Mouse (Mus musculus) cerebellum, adult 2 months (tissue): ENCODE measurements around the gene Rab31. TPM values are rescaled to one million over a fixed set of nuclear protein-coding genes. Genes with fewer than 3 reads are reported as not detected.
A peak's percentile ranks its signal among the peaks of the same experiment; 100 is the strongest.

Source experiments
- DNase-seq, 2 experiments: peaks; one replicate each; pipeline ENCODE4 v3.0.0; 2021
- H3K27ac ChIP-seq: fragments of 200-500 bp; 2 replicates; pipeline ENCODE4 v1.5.1; 2012; ENCODE audit warnings: low read length, control low read depth, inconsistent platforms; ENCODE audit not compliant: insufficient read depth
- H3K27me3 ChIP-seq: fragments of 200-500 bp; 2 replicates; pipeline ENCODE4 v1.6.1; 2012; ENCODE audit warnings: inconsistent platforms, mild to moderate bottlenecking, low read length, moderate library complexity; ENCODE audit not compliant: control insufficient read depth, insufficient read depth
- H3K4me1 ChIP-seq: fragments of 200-500 bp; 2 replicates; pipeline ENCODE4 v1.6.1; 2011; ENCODE audit warnings: low read length; ENCODE audit not compliant: control insufficient read depth, insufficient read depth
- H3K4me3 ChIP-seq: fragments of 200-500 bp; replicated peaks from 2 replicates; pipeline ENCODE3; 2011; ENCODE audit warnings: mild to moderate bottlenecking, low read depth, low read length, control low read depth; ENCODE audit not compliant: insufficient read depth
- CTCF ChIP-seq: fragments of 200-500 bp; IDR thresholded peaks from 2 replicates; pipeline ENCODE4 v1.5.1; 2011; ENCODE audit warnings: low read depth, mild to moderate bottlenecking, control low read depth, low read length, moderate library complexity, borderline replicate concordance; ENCODE audit not compliant: insufficient read depth
- POLR2A ChIP-seq: fragments of 200-500 bp; IDR thresholded peaks from 2 replicates; pipeline ENCODE4 v1.6.1; 2011; ENCODE audit warnings: low read length, control low read depth, borderline replicate concordance; ENCODE audit not compliant: insufficient read depth
- WGBS: fragments of 180-500 bp; shearing (Covaris S2); methylation state at CpG from one replicate; pipeline ENCODE4 v1.1.7; 2018; 5-methylcytosine and 5-hydroxymethylcytosine counted together
- polyA plus RNA-seq: library from polyadenylated mRNA; depleted of rRNA; stranded (reverse); fragments of >200 nt; gene quantifications from 2 replicates; pipeline ENCODE4 v1.2.3, GENCODE M21; 2012

The Rab31 gene
- polyA plus RNA-seq, 1 experiment, result 79.7 TPM

DNA sequence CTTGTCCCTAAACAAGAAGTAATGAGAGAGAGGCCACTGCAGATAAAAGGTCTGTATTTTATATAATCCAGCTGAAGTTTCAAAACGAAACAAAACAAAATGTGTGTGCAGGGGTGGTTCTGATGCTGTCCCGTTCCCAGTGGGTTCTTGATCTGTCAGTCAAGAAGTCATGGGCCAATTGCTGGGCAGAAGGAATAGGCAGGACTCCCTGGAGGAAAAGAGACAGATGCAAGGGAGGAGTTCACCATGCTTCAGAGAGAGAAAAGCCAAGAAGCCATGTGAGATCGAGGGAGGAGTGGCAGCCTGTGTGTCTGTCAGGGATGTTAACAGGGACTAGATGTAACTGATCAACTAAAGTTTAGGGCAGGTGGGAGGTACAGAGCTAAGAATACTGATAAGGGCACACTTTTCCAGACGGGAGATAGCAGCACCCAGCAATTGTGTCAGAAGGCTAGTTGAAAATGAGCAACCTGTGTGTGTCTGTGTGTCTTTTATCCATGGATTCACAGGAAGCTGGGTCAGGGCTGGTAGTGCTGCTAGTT is 54.8 kb downstream of the Rab31 start:
- TF ChIP-seq POLR2A (no peak), CTCF (no peak)
- no peak overlapping the region for H3K4me3 ChIP-seq

DNA sequence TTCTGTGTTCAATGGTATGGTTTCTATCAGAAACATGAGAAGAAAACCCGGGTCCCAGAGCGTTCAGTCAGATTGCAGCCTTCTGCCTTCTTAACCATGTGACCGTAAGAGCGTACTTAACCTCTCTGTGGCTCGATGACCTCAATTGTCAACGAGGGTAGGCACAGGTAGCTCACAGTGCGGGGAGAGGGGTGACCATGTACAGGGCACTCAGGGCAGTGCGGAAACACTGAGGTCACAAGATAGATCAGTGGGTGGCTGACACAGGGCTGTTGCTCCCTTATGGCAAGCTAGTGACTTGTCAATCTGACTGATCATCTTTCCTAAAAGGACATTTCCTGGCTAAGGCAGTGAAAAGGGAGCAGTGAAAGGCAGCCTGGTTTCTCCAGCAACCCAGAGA is 58.5 kb downstream of the Rab31 start:
- H3K27ac ChIP-seq, result 0 out of 2 replicates have a peak overlapping the region, but pooled peaks have one; percentile 4
- DNase-seq, result no peak
- H3K4me1 ChIP-seq, result peaks cover 6% of the 10 kb centered on the region
- TF ChIP-seq POLR2A (no peak), CTCF (no peak)
- 81% methylated on average over 8 of the region's 8 CpGs for WGBS
- no peak overlapping the region for H3K4me3 ChIP-seq
- no peaks in the 10 kb centered on the region for H3K27me3 ChIP-seq

More for the DNA sequence above, 54.8 kb downstream of the Rab31 start:
- Histone ChIP-seq H3K27ac (no peak overlapping the region), H3K4me1 (peaks cover 6% of the 10 kb centered on the region), H3K27me3 (no peaks in the 10 kb centered on the region)
- 32% methylated on average over 4 of the region's 4 CpGs for WGBS
- DNase-seq, result peak in 1 of 2 experiments; percentile 34

DNA sequence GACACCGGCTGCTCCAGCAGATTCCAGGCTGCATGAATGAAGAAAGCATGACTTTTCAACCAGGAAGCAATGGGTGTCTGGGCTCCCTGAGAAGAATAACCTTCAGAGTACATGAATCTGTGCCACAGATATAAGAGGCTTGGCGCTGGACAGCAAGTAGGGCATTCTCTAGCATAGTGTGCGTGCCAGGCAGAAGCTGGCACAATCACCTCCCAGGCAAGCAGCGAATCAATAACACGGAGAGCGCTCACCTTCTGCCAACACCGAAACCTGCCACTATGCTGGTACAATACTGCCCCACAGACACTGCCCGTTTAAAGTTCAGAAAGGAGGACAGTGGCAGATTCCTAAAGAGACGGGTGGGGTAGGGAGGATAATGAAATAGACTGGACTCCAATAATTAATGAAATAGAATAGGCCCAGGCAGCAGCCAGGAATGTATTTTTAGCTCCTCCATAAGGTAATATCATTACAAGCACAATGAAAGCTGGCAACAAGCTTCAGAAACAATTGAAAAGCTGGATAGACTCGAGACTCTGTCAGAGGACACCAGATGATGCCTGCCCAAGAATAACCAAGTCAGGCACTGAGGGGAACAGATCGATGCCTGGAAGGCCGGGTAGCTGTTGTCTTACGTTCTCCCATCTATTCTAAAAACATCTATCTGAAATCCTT is 59.6 kb downstream of the Rab31 start:
- no peak overlapping the region for H3K27ac ChIP-seq
- DNase-seq, result peak; percentile 71 to 88
- no peaks in the 10 kb centered on the region for H3K27me3 ChIP-seq
- WGBS, result 10% methylated on average over 13 of the region's 13 CpGs
- peaks cover 9% of the 10 kb centered on the region for H3K4me1 ChIP-seq
- no peak overlapping the region for H3K4me3 ChIP-seq
- no peak for TF ChIP-seq POLR2A
- peak; percentile 22; the same call in 1 of the 2 replicates for TF ChIP-seq CTCF

DNA sequence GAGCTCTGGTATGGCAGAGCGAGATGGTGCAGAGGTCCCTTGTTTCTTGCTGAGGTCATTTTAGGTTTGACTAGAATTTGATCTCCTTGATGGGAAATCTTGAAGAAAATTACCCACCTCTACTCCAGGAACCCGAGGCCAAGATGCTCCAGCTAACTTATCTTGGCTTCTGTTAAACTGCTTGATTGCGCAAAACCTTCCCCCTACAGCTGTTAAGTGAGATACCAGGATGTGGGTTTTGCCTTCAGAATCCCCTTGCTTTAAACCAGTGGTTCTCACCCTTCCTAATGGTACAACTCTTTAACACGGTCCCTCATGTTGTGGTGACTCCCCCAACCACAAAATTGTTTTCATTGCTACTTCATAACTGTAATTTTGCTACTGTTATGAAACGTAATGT is 60.8 kb downstream of the Rab31 start:
- no peak for TF ChIP-seq CTCF
- no peak for TF ChIP-seq POLR2A
- no peaks in the 10 kb centered on the region for H3K27me3 ChIP-seq
- H3K4me3 ChIP-seq, result no peak overlapping the region
- H3K27ac ChIP-seq, result no peak overlapping the region
- peaks cover 9% of the 10 kb centered on the region for H3K4me1 ChIP-seq
- 99% methylated on average over 5 of the region's 5 CpGs for WGBS
- DNase-seq, result no peak

DNA sequence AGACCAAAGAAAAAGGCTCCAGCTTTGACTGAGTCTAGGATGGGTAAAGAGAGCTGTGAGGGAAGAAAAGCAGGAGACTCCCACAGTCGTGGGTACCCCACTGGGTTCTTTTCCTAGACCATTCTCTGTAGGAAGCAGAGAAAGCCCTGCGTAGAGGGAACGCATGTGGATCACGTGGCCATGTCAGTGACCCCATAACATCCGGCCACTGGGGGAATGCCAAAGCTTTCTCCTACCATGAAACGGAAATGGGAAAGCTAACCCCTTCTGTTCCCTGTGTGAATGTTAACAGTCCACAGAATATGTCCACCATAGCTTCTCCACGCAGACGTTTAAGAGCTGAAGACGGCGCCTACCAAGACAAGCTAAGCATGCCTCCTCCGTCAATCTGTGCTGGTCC is 62.0 kb downstream of the Rab31 start:
- no peaks in the 10 kb centered on the region for H3K27me3 ChIP-seq
- TF ChIP-seq POLR2A (no peak), CTCF (no peak)
- H3K4me1 ChIP-seq, result peaks cover 9% of the 10 kb centered on the region
- 96% methylated on average over 11 of the region's 11 CpGs for WGBS
- DNase-seq, result no peak
- no peak overlapping the region for H3K4me3 ChIP-seq
- no peak overlapping the region for H3K27ac ChIP-seq

DNA sequence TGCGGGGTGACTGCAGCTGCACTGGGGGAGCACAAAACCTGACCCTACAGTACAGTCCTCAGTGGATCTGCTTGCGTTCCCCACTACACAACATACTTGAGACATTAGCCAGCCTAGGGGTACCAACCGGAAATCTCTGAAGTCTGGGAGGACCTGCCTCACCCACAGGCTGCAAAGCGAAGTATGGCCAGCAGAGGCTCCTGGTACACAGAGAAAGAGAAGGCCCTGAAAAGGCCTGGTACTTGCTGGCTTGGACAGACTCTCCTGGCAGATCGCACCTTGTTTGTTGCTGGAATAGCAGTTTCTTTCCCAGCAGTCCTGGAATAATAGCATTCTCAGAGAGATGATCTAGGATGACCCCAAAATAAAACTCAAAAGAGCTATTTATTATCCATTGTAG is 66.3 kb downstream of the Rab31 start:
- Histone ChIP-seq H3K27me3 (no peaks in the 10 kb centered on the region), H3K4me1 (peaks cover 14% of the 10 kb centered on the region), H3K27ac (no peak overlapping the region), H3K4me3 (no peak overlapping the region)
- WGBS, result 65% methylated on average over 5 of the region's 5 CpGs
- TF ChIP-seq POLR2A (no peak), CTCF (peak; percentile 56)
- DNase-seq, result peak; percentile 59 to 67

DNA sequence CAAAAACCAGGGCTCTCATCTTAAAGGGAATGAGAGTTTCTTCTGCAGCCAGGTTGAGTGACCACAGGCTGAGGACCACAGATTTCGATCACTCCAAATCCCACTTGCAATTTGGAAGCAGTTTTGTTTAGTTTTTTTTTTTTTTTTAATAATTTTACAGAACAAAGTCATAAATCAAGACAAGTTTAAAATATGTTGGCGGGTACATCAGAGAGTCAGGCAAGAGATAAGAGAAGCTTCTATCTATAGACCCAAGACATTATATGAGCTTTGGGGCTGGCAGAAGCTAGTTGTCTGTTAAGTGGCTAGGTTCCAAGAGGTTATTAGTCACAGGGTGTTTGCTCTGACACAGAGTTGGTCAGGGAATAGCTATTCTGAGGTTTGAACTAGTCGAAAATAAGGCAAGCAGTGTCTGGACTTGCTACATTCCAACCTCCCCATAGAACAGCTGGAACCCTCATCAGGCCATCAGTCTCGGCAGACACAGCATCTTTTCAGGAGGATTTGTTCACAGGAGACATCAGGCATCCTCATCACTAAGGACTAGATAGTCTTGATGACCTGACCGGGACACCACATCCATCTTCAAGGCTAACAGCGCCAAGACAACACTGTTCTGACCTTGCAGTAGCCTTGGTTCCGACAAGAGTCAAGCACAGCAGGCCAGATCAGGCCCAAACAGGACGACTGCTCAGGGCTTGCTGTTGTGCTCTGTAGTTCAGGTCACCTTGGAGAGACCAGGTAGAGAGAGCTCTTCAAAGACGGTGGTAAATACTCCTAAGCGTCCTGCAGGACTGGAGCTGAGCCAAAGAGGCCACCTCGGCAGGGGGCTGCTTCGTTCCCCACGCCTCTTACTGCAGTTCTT is 68.8 kb downstream of the Rab31 start:
- H3K27me3 ChIP-seq, result no peaks in the 10 kb centered on the region
- peaks cover 14% of the 10 kb centered on the region for H3K4me1 ChIP-seq
- no peak overlapping the region for H3K4me3 ChIP-seq
- WGBS, result 71% methylated on average over 13 of the region's 13 CpGs
- no peak overlapping the region for H3K27ac ChIP-seq
- no peak for DNase-seq
- TF ChIP-seq POLR2A (no peak), CTCF (no peak)
